Mouse (Mus musculus) MEL (cell line): ENCODE measurements around the gene Dohh. TPM values are rescaled to one million over a fixed set of nuclear protein-coding genes. Genes with fewer than 3 reads are reported as not detected.

Experiments
- DNase-seq: peaks from one replicate; pipeline ENCODE4 v3.0.0; 2011; ENCODE audit warnings: low read depth, low spot score
- H3K27ac ChIP-seq: 2 replicates; pipeline ENCODE4 v1.5.1; 2012; ENCODE audit warnings: low read depth, mild to moderate bottlenecking, control low read depth, low read length, moderate library complexity; ENCODE audit not compliant: control insufficient read depth
- H3K27me3 ChIP-seq, 2 experiments: fragments of 150-350 bp in 1 of 2; sonication (generic) in 1 of 2; 2 replicates each; pipeline ENCODE4 v1.6.1; 2012; ENCODE audit warnings: low read length in 2 of 2, mild to moderate bottlenecking in 2 of 2, improper control_type of control experiment in 1 of 2, moderate library complexity in 1 of 2; ENCODE audit not compliant: insufficient read depth in 2 of 2, control insufficient read depth in 1 of 2
- H3K36me3 ChIP-seq, 2 experiments: 2 replicates each; pipeline ENCODE4 v1.6.1; 2012 to 2014; ENCODE audit warnings: low read length in 2 of 2, improper control_type of control experiment in 1 of 2, inconsistent platforms in 1 of 2, mild to moderate bottlenecking in 1 of 2; ENCODE audit not compliant: insufficient read depth in 2 of 2, control insufficient read depth in 1 of 2
- H3K4me1 ChIP-seq, 2 experiments: fragments of 150-350 bp in 1 of 2; sonication (generic) in 1 of 2; 2 replicates each; pipeline ENCODE4 v1.6.1; 2012; ENCODE audit warnings: low read length in 2 of 2, improper control_type of control experiment in 1 of 2, mild to moderate bottlenecking in 1 of 2; ENCODE audit not compliant: insufficient read depth in 2 of 2, control insufficient read depth in 1 of 2
- H3K4me3 ChIP-seq, 2 experiments: fragments of 150-350 bp in 1 of 2; sonication (generic) in 1 of 2; 2 replicates each; pipeline ENCODE4 v1.5.1; 2012; ENCODE audit warnings: low read depth in 2 of 2, low read length in 2 of 2, mild to moderate bottlenecking in 2 of 2, moderate library complexity in 2 of 2, control low read depth in 1 of 2, improper control_type of control experiment in 1 of 2; ENCODE audit not compliant: control insufficient read depth in 1 of 2, insufficient read depth in 1 of 2
- H3K79me2 ChIP-seq: 2 replicates; pipeline ENCODE4 v1.6.1; 2012; ENCODE audit warnings: mild to moderate bottlenecking, low read length, moderate library complexity; ENCODE audit not compliant: control insufficient read depth, poor library complexity, insufficient read depth
- H3K9ac ChIP-seq: 2 replicates; pipeline ENCODE4 v1.6.1; 2012; ENCODE audit warnings: low read depth, mild to moderate bottlenecking, control low read depth, low read length, moderate library complexity; ENCODE audit not compliant: control insufficient read depth, poor library complexity, severe bottlenecking
- H3K9me3 ChIP-seq: fragments of 150-350 bp; sonication (generic); replicated peaks from 2 replicates; pipeline ENCODE4 v1.6.1; 2012; ENCODE audit warnings: mild to moderate bottlenecking, low read length, improper control_type of control experiment, moderate library complexity; ENCODE audit not compliant: insufficient read depth
- BHLHE40 ChIP-seq: IDR thresholded peaks from 2 replicates; pipeline ENCODE4 v1.6.1; 2012; ENCODE audit warnings: low read depth, mild to moderate bottlenecking, inconsistent platforms, low read length, improper control_type of control experiment, borderline replicate concordance
- CHD1 ChIP-seq: IDR thresholded peaks from 2 replicates; pipeline ENCODE4 v1.6.1; 2012; ENCODE audit warnings: low read depth, mild to moderate bottlenecking, inconsistent platforms, low read length, improper control_type of control experiment
- CHD2 ChIP-seq: IDR thresholded peaks from 2 replicates; pipeline ENCODE4 v1.6.1; 2011; ENCODE audit warnings: low read length, improper control_type of control experiment
- CTCF ChIP-seq, 3 experiments: IDR thresholded peaks in 2 of 3; conservative IDR thresholded peaks in 1 of 3; 2 replicates each; pipeline ENCODE4 v1.5.1; 2011 to 2012; ENCODE audit warnings: low read length in 3 of 3, low read depth in 2 of 3, mild to moderate bottlenecking in 2 of 3, improper control_type of control experiment in 1 of 3, inconsistent platforms in 1 of 3, mixed read lengths in 1 of 3, moderate library complexity in 1 of 3; ENCODE audit not compliant: control insufficient read depth in 1 of 3, insufficient read depth in 1 of 3, poor library complexity in 1 of 3, severe bottlenecking in 1 of 3
- ELF1 ChIP-seq: IDR thresholded peaks from 2 replicates; pipeline ENCODE4 v1.6.1; 2014; ENCODE audit warnings: low read depth, mild to moderate bottlenecking, inconsistent platforms, low read length, improper control_type of control experiment, moderate library complexity
- EP300 ChIP-seq, 2 experiments: IDR thresholded peaks; 2 replicates each; pipeline ENCODE4 v1.6.1; 2011; ENCODE audit warnings: improper control_type of control experiment in 2 of 2, low read length in 2 of 2, low read depth in 1 of 2, mild to moderate bottlenecking in 1 of 2
- ETS1 ChIP-seq: IDR thresholded peaks from 2 replicates; pipeline ENCODE4 v1.6.1; 2012; ENCODE audit warnings: low read depth, mild to moderate bottlenecking, inconsistent platforms, low read length, improper control_type of control experiment, moderate library complexity
- GATA1 ChIP-seq: IDR thresholded peaks from 2 replicates; pipeline ENCODE4 v1.6.1; 2011; ENCODE audit warnings: low read depth, low read length, improper control_type of control experiment
- JUND ChIP-seq: IDR thresholded peaks from 2 replicates; pipeline ENCODE4 v1.6.1; 2011; ENCODE audit warnings: low read depth, mild to moderate bottlenecking, improper control_type of control experiment, low read length
- MAX ChIP-seq: IDR thresholded peaks from 2 replicates; pipeline ENCODE4 v1.6.1; 2011; ENCODE audit warnings: low read length, improper control_type of control experiment
- MEF2A ChIP-seq: IDR thresholded peaks from 2 replicates; pipeline ENCODE4 v1.6.1; 2014; ENCODE audit warnings: low read depth, mild to moderate bottlenecking, inconsistent platforms, low read length, improper control_type of control experiment; ENCODE audit not compliant: poor library complexity, insufficient replicate concordance, severe bottlenecking; ENCODE audit errors: extremely low read depth
- MXI1 ChIP-seq: IDR thresholded peaks from 2 replicates; pipeline ENCODE4 v1.6.1; 2011; ENCODE audit warnings: mild to moderate bottlenecking, low read depth, low read length, improper control_type of control experiment
- POLR2A ChIP-seq, 2 experiments: IDR thresholded peaks; 2 replicates each; pipeline ENCODE4 v1.6.1; 2011 to 2012; ENCODE audit warnings: low read length in 2 of 2, mild to moderate bottlenecking in 2 of 2, control low read depth in 1 of 2, improper control_type of control experiment in 1 of 2, low read depth in 1 of 2, moderate library complexity in 1 of 2; ENCODE audit not compliant: control insufficient read depth in 1 of 2, insufficient read depth in 1 of 2, poor library complexity in 1 of 2
- SIN3A ChIP-seq: IDR thresholded peaks from 2 replicates; pipeline ENCODE4 v1.6.1; 2012; ENCODE audit warnings: low read length, improper control_type of control experiment, inconsistent platforms
- SMC3 ChIP-seq: IDR thresholded peaks from 2 replicates; pipeline ENCODE4 v1.6.1; 2011; ENCODE audit warnings: low read depth, low read length, improper control_type of control experiment
- TAL1 ChIP-seq: IDR thresholded peaks from 2 replicates; pipeline ENCODE4 v1.6.1; 2012; ENCODE audit warnings: mild to moderate bottlenecking, inconsistent platforms, low read length, moderate library complexity, mixed read lengths
- TBP ChIP-seq: IDR thresholded peaks from 2 replicates; pipeline ENCODE4 v1.8.0; 2011; ENCODE audit warnings: low read depth, low read length, improper control_type of control experiment
- UBTF ChIP-seq: IDR thresholded peaks from 2 replicates; pipeline ENCODE4 v1.6.1; 2012; ENCODE audit warnings: low read depth, mild to moderate bottlenecking, inconsistent platforms, low read length, improper control_type of control experiment, moderate library complexity, borderline replicate concordance; ENCODE audit not compliant: insufficient read depth
- USF1 ChIP-seq: IDR thresholded peaks from 2 replicates; pipeline ENCODE4 v1.6.1; 2014; ENCODE audit warnings: low read depth, mild to moderate bottlenecking, inconsistent platforms, low read length, improper control_type of control experiment, moderate library complexity
- ZC3H11A ChIP-seq: IDR thresholded peaks from 2 replicates; pipeline ENCODE4 v1.6.1; 2012; ENCODE audit warnings: low read depth, mild to moderate bottlenecking, inconsistent platforms, low read length, improper control_type of control experiment
- ZKSCAN1 ChIP-seq: IDR thresholded peaks from 2 replicates; pipeline ENCODE4 v1.6.1; 2012; ENCODE audit warnings: low read depth, mild to moderate bottlenecking, inconsistent platforms, low read length, improper control_type of control experiment, moderate library complexity
- ZNF384 ChIP-seq: IDR thresholded peaks from 2 replicates; pipeline ENCODE4 v1.6.1; 2012; ENCODE audit warnings: low read depth, mild to moderate bottlenecking, inconsistent platforms, low read length, improper control_type of control experiment
- polyA plus RNA-seq, 2 experiments: library from polyadenylated mRNA; stranded (reverse) in 1 of 2; unstranded in 1 of 2; fragments of >175 nt in 1 of 2; fragments of >200 nt in 1 of 2; gene quantifications; 2 replicates each; pipeline versions ENCODE4 v1.2.1 to v1.2.4; 2012; ENCODE audit warnings: low replicate concordance in 2 of 2, low read depth in 1 of 2; ENCODE audit not compliant: insufficient read length in 2 of 2, insufficient read depth in 1 of 2, missing spikeins in 1 of 2
- total RNA-seq: library from RNA; depleted of rRNA; stranded (reverse); fragments of 300-350 nt; gene quantifications from 2 replicates; pipeline ENCODE4 v1.2.3, GENCODE M21; 2012

Dohh gene
- total and polyA plus RNA-seq, 3 experiments: 145 to 153 TPM; not detected in 1

- H3K27me3 ChIP-seq: no peaks in the 10 kb centered on the region
- H3K9me3 ChIP-seq: no peaks in the 10 kb centered on the region
- H3K36me3 ChIP-seq: peaks cover 0 to 8% of the 10 kb centered on the region in 2 experiments; a peak in 2 of 4 replicates
- no peak overlapping the region for H3K27ac ChIP-seq
- H3K4me3 ChIP-seq: no peak overlapping the region
- no peak for DNase-seq
- peaks cover 3 to 13% of the 10 kb centered on the region in 2 experiments; a peak in 3 of 4 replicates for H3K4me1 ChIP-seq
- no peak overlapping the region for H3K9ac ChIP-seq
- H3K79me2 ChIP-seq: no peaks in the 10 kb centered on the region
- TF ChIP-seq MEF2A (no peak), SIN3A (no peak), TBP (no peak), ZC3H11A (no peak), UBTF (no peak)
Measured at GRCm38 (mm10) chr10:81412586-81413309, 28.5 kb downstream of the Dohh start.

- H3K27me3 ChIP-seq: no peaks in the 10 kb centered on the region
- H3K4me1 ChIP-seq: peaks cover 0 to 5% of the 10 kb centered on the region in 2 experiments; a peak in 2 of 4 replicates
- no peak overlapping the region for H3K27ac ChIP-seq
- H3K4me3 ChIP-seq: no peak overlapping the region
- TF ChIP-seq CTCF (IDR thresholded peaks at IDR 0.05 in 2 of 3, conservative IDR thresholded peaks at IDR 0.05 in 1 of 3; ENCODE audit: control insufficient read depth in 1 of 3, insufficient read depth in 1 of 3, low read depth in 2 of 3, low read length in 3 of 3, poor library complexity in 1 of 3, severe bottlenecking in 1 of 3): peak in 2 of 3 experiments; percentile 10 to 31; a peak in 3 of 6 replicates
- no peak for TF ChIP-seq ELF1
- peak; percentile 63; the same call in 1 of the 2 replicates for TF ChIP-seq ZKSCAN1
- TF ChIP-seq TAL1: no peak
- no peak for TF ChIP-seq MEF2A
- 0 out of 2 replicates have a peak, but pooled peaks have one; percentile 20 for TF ChIP-seq SMC3
- no peaks in the 10 kb centered on the region for H3K9me3 ChIP-seq
- H3K36me3 ChIP-seq: peaks cover 0 to under 1% of the 10 kb centered on the region in 2 experiments; a peak in 1 of 4 replicates
- H3K9ac ChIP-seq: no peak overlapping the region
- no peak for DNase-seq
- H3K79me2 ChIP-seq: no peaks in the 10 kb centered on the region
Measured at GRCm38 (mm10) chr10:81413310-81414261, 29.4 kb downstream of the Dohh start.

- no peak overlapping the region for H3K27ac ChIP-seq
- no peak for DNase-seq
Measured at GRCm38 (mm10) chr10:81414682-81415081, 30.5 kb downstream of the Dohh start.

More at GRCm38 (mm10) chr10:81414682-81415081, 30.5 kb downstream of the Dohh start:
- Histone ChIP-seq H3K4me1 (no peaks in the 10 kb centered on the region), H3K4me3 (no peak overlapping the region), H3K9ac (no peak overlapping the region), H3K79me2 (no peaks in the 10 kb centered on the region), H3K36me3 (no peaks in the 10 kb centered on the region), H3K9me3 (no peaks in the 10 kb centered on the region), H3K27me3 (no peaks in the 10 kb centered on the region)
- TF ChIP-seq GATA1 (no peak), SMC3 (no peak), MXI1 (no peak), CHD2 (no peak), ELF1 (no peak), MAX (no peak), EP300 (IDR thresholded peaks at IDR 0.05; ENCODE audit: low read depth in 1 of 2, low read length in 2 of 2) (no peak), JUND (no peak), TAL1 (no peak), BHLHE40 (no peak), ZNF384 (no peak), ZKSCAN1 (no peak), ETS1 (no peak), USF1 (no peak), CHD1 (no peak), POLR2A (IDR thresholded peaks at IDR 0.05; ENCODE audit: control insufficient read depth in 1 of 2, insufficient read depth in 1 of 2, low read depth in 1 of 2, low read length in 2 of 2, poor library complexity in 1 of 2) (no peak)
